Mouse (Mus musculus) c-Kit-positive CD71-positive TER-119-negative erythroid progenitor cells, embryonic 14.5 days (primary cell): Measurements from ENCODE around the gene Csf2rb2.
"Not testable (repeated sequence)": the region's sequence is repeated elsewhere in the genome, so short reads cannot be mapped to it uniquely, and the experiment has no call there.

Experiments
- DNase-seq: peaks from one replicate; pipeline ENCODE4 v3.0.0-alpha.2; 2013; ENCODE audit warnings: low read depth

Csf2rb2 gene

DNA sequence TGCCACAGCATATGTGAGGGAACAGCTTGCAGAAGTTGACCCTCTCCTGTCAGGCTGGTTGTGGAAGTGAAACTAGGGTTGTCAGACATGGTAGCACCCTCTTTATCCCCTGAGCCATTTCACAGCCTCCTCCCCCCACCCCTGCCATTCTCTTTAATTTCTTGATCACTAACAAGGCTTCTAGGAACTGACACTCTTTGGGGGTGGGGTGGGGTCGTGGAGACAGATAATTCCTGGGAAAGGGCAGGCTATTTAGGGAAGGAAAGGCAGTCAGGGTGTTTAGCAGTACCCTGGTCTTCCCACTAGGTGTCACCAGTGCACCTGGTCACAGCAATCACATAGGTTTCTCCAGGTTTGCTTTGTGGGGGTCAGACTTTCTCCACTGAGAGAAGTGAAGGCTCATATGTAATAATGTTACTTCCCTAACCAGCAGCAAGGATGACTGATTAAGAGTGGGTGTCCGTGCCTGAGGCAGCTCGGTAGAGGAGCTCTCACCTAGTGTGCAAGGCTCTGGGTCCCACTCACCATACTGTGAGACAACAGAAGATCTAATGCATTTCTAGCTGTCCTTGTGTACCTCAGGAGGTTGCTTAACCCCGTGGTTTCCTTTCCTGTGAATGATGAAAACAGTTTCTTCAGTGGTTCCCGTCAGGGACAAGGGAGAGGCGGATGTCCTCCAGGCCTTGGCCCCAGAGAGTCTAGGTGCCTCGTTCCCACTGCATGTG lies 48.0 kb downstream of the Csf2rb2 start:
- no peak for DNase-seq

DNA sequence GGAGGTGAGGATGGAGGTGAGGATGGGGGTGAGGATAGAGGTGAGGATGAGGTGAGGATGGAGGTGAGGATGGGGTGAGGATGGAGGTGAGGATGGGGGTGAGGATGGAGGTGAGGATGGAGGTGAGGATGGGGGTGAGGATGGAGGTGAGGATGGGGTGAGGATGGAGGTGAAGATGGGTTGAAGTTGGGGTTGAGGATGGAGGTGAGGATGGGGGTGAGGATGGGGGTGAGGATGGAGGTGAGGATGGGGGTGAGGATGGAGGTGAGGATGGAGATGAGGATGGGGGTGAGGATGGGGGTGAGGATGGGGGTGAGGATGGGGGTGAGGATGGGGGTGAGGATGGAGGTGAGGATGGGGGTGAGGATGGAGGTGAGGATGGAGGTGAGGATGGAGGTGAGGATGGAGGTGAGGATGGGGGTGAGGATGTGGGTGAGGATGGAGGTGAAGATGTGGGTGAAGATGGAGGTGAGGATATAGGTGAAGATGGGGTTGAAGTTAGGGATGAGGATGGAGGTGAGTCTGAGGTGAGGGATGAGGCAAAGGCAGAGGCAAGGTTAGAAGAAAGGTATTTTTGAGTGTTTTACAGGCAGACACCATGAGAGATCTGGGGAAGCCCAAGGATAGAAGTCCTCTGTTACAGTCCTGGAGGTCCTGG lies 48.8 kb downstream of the Csf2rb2 start:
- DNase-seq, result not testable (repeated sequence)

GRCm38 (mm10) chr15:78254751-78255150 lies 50.8 kb downstream of the Csf2rb2 start:
- DNase-seq, result no peak

- DNase-seq, result no peak
These were observed 57.1 kb downstream of the Csf2rb2 start for GRCm38 (mm10) chr15:78248410-78248809.

GRCm38 (mm10) chr15:78247659-78248058 lies 57.9 kb downstream of the Csf2rb2 start:
- no peak for DNase-seq

DNA sequence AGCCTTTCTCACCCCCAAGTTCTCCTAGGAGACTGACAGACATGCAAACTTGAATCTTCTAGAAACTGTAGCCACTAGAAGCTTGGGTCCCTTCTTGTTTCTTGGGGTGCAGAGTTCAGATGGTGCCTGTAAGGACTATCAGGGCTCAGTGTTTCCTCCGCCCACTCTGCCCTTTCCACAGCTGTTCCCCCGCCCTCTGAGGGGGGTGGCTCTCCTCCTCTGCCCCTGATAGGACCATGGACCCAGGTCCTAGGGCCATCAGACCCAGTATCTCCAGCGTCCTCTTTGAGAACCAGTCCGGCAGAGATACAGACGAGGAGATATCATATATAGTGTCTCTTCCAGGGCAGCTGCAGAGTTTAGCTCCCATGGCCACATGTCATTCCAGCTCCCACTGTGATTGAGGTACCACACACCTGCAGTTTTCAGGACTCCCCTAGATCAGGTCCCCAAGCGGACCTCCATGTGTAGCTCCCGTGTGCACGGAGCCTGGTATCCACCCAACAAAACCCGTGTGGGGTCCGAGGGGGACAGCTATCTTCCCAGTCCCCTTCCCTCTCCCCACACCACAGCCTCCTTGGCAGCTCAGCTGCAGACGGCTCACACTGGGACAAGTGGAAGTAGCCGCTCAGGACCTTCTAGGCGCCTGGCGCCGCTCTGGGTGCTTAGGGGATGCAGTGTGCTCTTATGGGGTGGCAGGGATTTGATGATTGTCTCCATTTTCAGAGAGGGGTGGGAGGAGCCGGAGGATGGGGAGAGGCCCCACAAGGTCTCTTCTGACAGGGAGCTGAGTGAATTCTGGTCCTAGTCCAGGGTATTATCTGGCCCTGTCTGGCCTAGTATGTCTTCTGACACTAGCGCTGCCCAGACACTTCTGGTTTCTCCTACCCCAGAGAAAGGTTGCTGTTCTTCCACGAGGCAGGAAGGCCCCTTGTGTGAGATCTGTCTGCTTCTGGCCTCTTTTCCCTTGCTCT lies 59.1 kb downstream of the Csf2rb2 start:
- no peak for DNase-seq

DNA sequence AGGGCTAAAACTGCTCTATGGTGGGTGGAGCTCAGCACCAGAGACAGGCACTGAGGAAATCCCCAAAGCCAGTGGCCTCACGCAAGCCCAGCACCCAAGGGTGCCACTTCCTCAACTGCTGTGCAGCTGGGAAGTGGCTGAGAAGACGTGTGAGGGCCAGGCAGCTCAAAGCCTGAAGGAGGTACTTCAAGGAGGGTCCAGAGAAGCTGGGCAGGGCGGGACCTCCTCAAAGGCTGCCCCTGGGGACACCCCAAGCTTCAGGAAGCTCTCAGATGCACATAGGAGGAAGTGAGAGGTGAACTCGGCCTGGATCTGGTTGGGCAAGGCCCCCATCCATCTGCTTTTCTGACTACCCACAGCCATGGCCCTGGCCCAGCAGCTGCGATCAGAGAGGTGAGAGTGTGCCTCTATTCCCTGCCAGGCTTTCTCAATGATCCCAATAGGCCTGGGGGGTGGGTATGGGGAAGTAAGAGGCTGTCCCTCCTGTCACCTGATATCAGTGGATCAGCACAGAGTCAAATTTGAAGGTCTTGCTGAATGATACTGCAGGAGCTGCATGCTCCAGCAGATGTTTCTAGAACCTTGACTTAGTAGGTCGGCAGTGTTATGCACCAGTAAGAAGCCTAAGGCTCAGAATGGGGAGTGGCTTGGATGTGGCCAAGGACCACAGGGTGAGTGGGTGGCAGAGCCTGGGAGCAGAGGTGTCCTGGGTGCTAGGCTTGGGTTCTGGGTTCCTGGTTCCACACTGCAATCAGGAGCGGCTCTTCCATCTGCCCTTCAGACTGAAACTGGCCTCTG lies 60.6 kb downstream of the Csf2rb2 start, which contains the start of gene Ncf4:
Gene Ncf4, plus strand, starts transcription at position 107 of the 798 bp plus-strand sequence.
- DNase-seq, result no peak

DNA sequence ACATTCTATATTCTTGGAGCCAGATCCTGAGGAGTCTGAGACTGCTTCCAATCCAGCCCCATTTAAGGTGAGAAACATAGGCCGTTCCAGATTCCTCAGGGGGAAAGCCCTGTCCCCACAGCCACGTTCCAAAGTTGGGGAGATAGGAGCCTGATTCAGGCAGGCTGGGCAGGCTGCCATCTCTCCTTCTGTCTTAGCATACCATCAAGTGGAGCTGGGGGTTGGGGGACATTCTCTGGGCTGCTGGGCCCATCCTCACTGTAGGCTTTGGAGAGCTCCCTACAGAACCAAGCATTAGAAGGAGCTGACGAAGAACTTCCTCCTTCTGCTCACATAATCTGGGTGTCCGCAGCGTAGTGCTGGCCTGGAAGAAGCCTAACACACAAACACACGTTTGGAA lies 61.7 kb downstream of the Csf2rb2 start:
- DNase-seq, result no peak

GRCm38 (mm10) chr15:78243061-78243460 lies 62.5 kb downstream of the Csf2rb2 start:
- DNase-seq, result no peak

GRCm38 (mm10) chr15:78241335-78241734 lies 64.2 kb downstream of the Csf2rb2 start:
- no peak for DNase-seq

- DNase-seq, result no peak
These were observed 65.4 kb downstream of the Csf2rb2 start for GRCm38 (mm10) chr15:78239956-78240617.

DNA sequence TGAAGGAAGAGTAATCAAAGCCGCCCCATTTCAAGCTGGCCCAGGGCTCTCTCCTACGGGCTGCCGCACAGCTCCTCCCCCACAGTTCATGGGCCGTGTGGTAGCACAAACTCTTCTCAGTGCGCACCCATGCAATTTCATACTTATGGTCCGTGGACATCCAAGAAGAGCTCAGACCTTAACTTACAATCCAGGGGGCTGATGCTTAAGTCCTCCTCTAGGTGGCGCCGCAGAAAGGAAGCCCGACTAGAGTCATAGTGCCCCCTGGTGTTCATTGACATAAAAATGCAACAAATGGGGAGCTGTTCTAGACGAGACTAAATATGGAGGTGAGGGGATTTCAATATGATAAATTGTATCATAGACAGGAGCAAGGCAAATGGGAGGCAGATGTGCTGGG lies 66.1 kb downstream of the Csf2rb2 start:
- DNase-seq, result peak; percentile 69

GRCm38 (mm10) chr15:78234823-78235509 lies 70.6 kb downstream of the Csf2rb2 start:
- no peak for DNase-seq
